Mouse (Mus musculus) lung, postnatal 0 days (tissue): Measurements from ENCODE around the gene 4932438H23Rik. TPM values are rescaled to one million over a fixed set of nuclear protein-coding genes. Genes with fewer than 3 reads are reported as not detected.

ENCODE experiments used
- ATAC-seq: fragments of 200-750 bp; cut with Nextera tagmentation; 2 replicates; pipeline ENCODE4 v1.8.0; 2017; ENCODE audit warnings: moderate library complexity
- DNase-seq: peaks from one replicate; pipeline ENCODE4 v3.0.0-alpha.2; 2016; ENCODE audit warnings: low spot score
- H3K27ac ChIP-seq: fragments of 300-500 bp; sonication (generic); 2 replicates; pipeline ENCODE4 v1.5.1; 2014; ENCODE audit warnings: antibody characterized with exemption, mild to moderate bottlenecking, low read length, mixed read lengths
- H3K27me3 ChIP-seq: fragments of 300-500 bp; sonication (generic); replicated peaks from 2 replicates; pipeline ENCODE4 v1.6.1; 2014; ENCODE audit warnings: low read length, mixed read lengths; ENCODE audit not compliant: insufficient read depth
- H3K36me3 ChIP-seq: fragments of 300-500 bp; sonication (generic); 2 replicates; pipeline ENCODE4 v1.6.1; 2014; ENCODE audit warnings: low read length, mixed read lengths; ENCODE audit not compliant: insufficient read depth
- H3K4me1 ChIP-seq: fragments of 300-500 bp; sonication (generic); 2 replicates; pipeline ENCODE4 v1.6.1; 2014; ENCODE audit warnings: antibody characterized with exemption, low read depth, low read length, mixed read lengths; ENCODE audit not compliant: insufficient read depth
- H3K4me2 ChIP-seq: fragments of 300-500 bp; sonication (generic); replicated peaks from 2 replicates; pipeline ENCODE4 v1.6.1; 2014; ENCODE audit warnings: low read depth, mild to moderate bottlenecking, low read length, moderate library complexity, mixed read lengths
- H3K4me3 ChIP-seq: fragments of 300-500 bp; sonication (generic); 2 replicates; pipeline ENCODE4 v1.5.1; 2014; ENCODE audit warnings: low read depth, low read length
- H3K9ac ChIP-seq: fragments of 300-500 bp; sonication (generic); replicated peaks from 2 replicates; pipeline ENCODE4 v1.6.1; 2014; ENCODE audit warnings: low read depth, mild to moderate bottlenecking
- H3K9me3 ChIP-seq: fragments of 300-500 bp; sonication (generic); 2 replicates; pipeline ENCODE4 v1.6.1; 2016; ENCODE audit warnings: low read length, mixed read lengths
- CTCF ChIP-seq: IDR thresholded peaks from 2 replicates; pipeline ENCODE4 v1.5.1; 2016; ENCODE audit warnings: antibody characterized with exemption, mild to moderate bottlenecking
- EP300 ChIP-seq: IDR thresholded peaks from 2 replicates; pipeline ENCODE4 v1.6.1; 2016; ENCODE audit warnings: antibody characterized with exemption, mild to moderate bottlenecking, control low read depth
- WGBS: fragments of 180-500 bp; shearing (Covaris S2); extraction: QIAGEN DNeasy Blood & Tissue Kit; methylation state at CpG from one replicate; pipeline ENCODE4 v1.1.7; 2014; 5-methylcytosine and 5-hydroxymethylcytosine counted together
- polyA plus RNA-seq: library from polyadenylated mRNA; unstranded; fragments of >200 nt; fragmentation: Nextera tagmentation; extraction: Ambion mirVana; gene quantifications from 2 replicates; pipeline ENCODE4 v1.2.1, GENCODE M21; 2015

The 4932438H23Rik gene
- polyA plus RNA-seq, 1 experiment from 2014 or later = 0.07 TPM

GRCm38 (mm10) chr16:91011021-91011683 lies 83.8 kb downstream of the 4932438H23Rik start, which contains the start of gene Synj1:
TSS of gene Synj1 (minus strand) at chr16:91011308.
- DNase-seq = peak; percentile 98
- Histone ChIP-seq H3K36me3 (peaks cover 10% of the 10 kb centered on the region; the same call in 1 of the 2 replicates), H3K4me2 (peak within 1 kb of the TSS; percentile 84), H3K9me3 (no peaks in the 10 kb centered on the region), H3K27ac (peak within 1 kb of the TSS; percentile 91), H3K4me1 (no peaks in the 10 kb centered on the region), H3K4me3 (peak within 1 kb of the TSS; percentile 91), H3K9ac (peak within 1 kb of the TSS; percentile 95), H3K27me3 (no peaks in the 10 kb centered on the region)
- WGBS = under 1% methylated on average over 50 of the region's 66 CpGs
- no peak for TF ChIP-seq EP300
- peak; percentile 38 for TF ChIP-seq CTCF
- ATAC-seq = peak; percentile 97

- under 1% methylated on average over 28 of the region's 42 CpGs for WGBS
- H3K9ac ChIP-seq = peak overlapping the region; percentile 95
- H3K4me2 ChIP-seq = peak overlapping the region; percentile 84
- peaks cover 4% of the 10 kb centered on the region; the same call in 1 of the 2 replicates for H3K36me3 ChIP-seq
- H3K9me3 ChIP-seq = no peaks in the 10 kb centered on the region
- H3K27me3 ChIP-seq = no peaks in the 10 kb centered on the region
- TF ChIP-seq EP300 (no peak), CTCF (no peak)
- peak overlapping the region; percentile 91 for H3K4me3 ChIP-seq
- peak; percentile 38 for ATAC-seq
- peak overlapping the region; percentile 91 for H3K27ac ChIP-seq
- peak; percentile 29 for DNase-seq
- H3K4me1 ChIP-seq = no peaks in the 10 kb centered on the region
These were observed 84.3 kb downstream of the 4932438H23Rik start for GRCm38 (mm10) chr16:91010581-91011020.

- no peak for TF ChIP-seq EP300
- TF ChIP-seq CTCF = no peak
- no peaks in the 10 kb centered on the region for H3K9me3 ChIP-seq
- ATAC-seq (no peak), DNase-seq (peak; percentile 59)
- H3K4me2 ChIP-seq = peak overlapping the region; percentile 84
- H3K4me3 ChIP-seq = peak overlapping the region; percentile 91
- no peaks in the 10 kb centered on the region for H3K4me1 ChIP-seq
- peak overlapping the region; percentile 95 for H3K9ac ChIP-seq
- WGBS = 2% methylated on average over 19 of the region's 19 CpGs
- H3K27me3 ChIP-seq = no peaks in the 10 kb centered on the region
- peak overlapping the region; percentile 91 for H3K27ac ChIP-seq
- H3K36me3 ChIP-seq = no peaks in the 10 kb centered on the region
These were observed 84.9 kb downstream of the 4932438H23Rik start for GRCm38 (mm10) chr16:91009942-91010529.

GRCm38 (mm10) chr16:91004915-91005538 lies 89.9 kb downstream of the 4932438H23Rik start:
- Histone ChIP-seq H3K4me1 (no peaks in the 10 kb centered on the region), H3K36me3 (no peaks in the 10 kb centered on the region), H3K27me3 (no peaks in the 10 kb centered on the region), H3K9ac (no peak overlapping the region), H3K4me3 (no peak overlapping the region), H3K4me2 (no peak overlapping the region), H3K27ac (no peak overlapping the region), H3K9me3 (no peaks in the 10 kb centered on the region)
- no peak for DNase-seq
- TF ChIP-seq EP300 = no peak
- TF ChIP-seq CTCF = no peak
- ATAC-seq = no peak
- WGBS = 77% methylated on average over 4 of the region's 4 CpGs

Other genes with a start within 250 kb of the 4932438H23Rik start
- 46.3 and 47.9 TPM in 2 replicates for gene Cfap298, start 160.0 kb downstream of the 4932438H23Rik start, polyA plus RNA-seq
- gene Synj1, start 83.8 kb downstream of the 4932438H23Rik start, polyA plus RNA-seq = 12.7 and 13.1 TPM in 2 replicates
- 20.3 and 23.9 TPM in 2 replicates for gene Paxbp1, start 50.6 kb downstream of the 4932438H23Rik start, polyA plus RNA-seq
- gene Olig2, start 130.3 kb upstream of the 4932438H23Rik start, polyA plus RNA-seq = not detected in 2 replicates
- gene Olig1, start 174.7 kb upstream of the 4932438H23Rik start, polyA plus RNA-seq = not detected in 2 replicates